Mouse (Mus musculus): ENCODE measurements around the gene Atg10.

DNA sequence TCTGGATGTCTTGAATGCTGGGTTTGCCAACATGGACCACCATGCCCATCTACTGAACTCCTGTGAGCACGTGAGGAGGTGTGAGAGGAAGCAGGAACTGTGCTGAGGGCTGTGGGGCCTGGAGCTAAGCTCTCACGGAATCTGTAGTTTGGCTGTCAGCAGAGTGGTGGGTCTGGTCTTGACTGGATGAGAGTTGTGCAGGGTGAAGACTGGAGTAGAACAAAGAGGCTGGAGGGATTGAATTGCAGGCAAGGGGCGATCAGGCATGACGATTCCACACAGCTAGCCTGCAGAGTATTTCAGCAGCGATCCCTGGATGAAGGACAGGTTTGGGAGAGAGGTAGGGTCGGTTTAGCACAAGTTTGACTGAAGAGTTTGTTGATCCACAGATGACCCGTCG lies 10.8 kb downstream of the Atg10 start:
- TF ChIP-seq CHD1 (IDR thresholded peaks at IDR 0.05; ENCODE audit: low read depth, low read length), result no peak
- no peak for TF ChIP-seq NRF1 (IDR thresholded peaks at IDR 0.05; ENCODE audit: insufficient read depth, low read depth, low read length, poor library complexity, severe bottlenecking)
- TF ChIP-seq ZNF384 (IDR thresholded peaks at IDR 0.05; ENCODE audit: low read depth, low read length), result no peak
- no peak for TF ChIP-seq MAFK (IDR thresholded peaks at IDR 0.05; ENCODE audit: borderline replicate concordance, low read depth, low read length)
- TF ChIP-seq CTCF (IDR thresholded peaks at IDR 0.05 in 2 of 3, conservative IDR thresholded peaks at IDR 0.05 in 1 of 3; ENCODE audit: control insufficient read depth in 1 of 3, insufficient read depth in 1 of 3, low read depth in 2 of 3, low read length in 3 of 3, poor library complexity in 1 of 3, severe bottlenecking in 1 of 3), result no peak
- no peak for TF ChIP-seq RCOR1 (IDR thresholded peaks at IDR 0.05; ENCODE audit: low read depth, low read length)
- no peak for TF ChIP-seq TCF12 (IDR thresholded peaks at IDR 0.05; ENCODE audit: low read depth, low read length)
- TF ChIP-seq POLR2A (IDR thresholded peaks at IDR 0.05; ENCODE audit: control insufficient read depth in 1 of 2, insufficient read depth in 1 of 2, low read depth in 1 of 2, low read length in 2 of 2, poor library complexity in 1 of 2), result no peak
- TF ChIP-seq SIN3A (IDR thresholded peaks at IDR 0.05; ENCODE audit: low read length), result no peak
- no peak for TF ChIP-seq ETS1 (IDR thresholded peaks at IDR 0.05; ENCODE audit: low read depth, low read length)
- TF ChIP-seq USF2 (IDR thresholded peaks at IDR 0.05; ENCODE audit: borderline replicate concordance in 1 of 2, insufficient read depth in 1 of 2, low read depth in 1 of 2, low read length in 2 of 2), result no peak
- no peak for TF ChIP-seq ZC3H11A (IDR thresholded peaks at IDR 0.05; ENCODE audit: low read depth, low read length)
- TF ChIP-seq ZKSCAN1 (IDR thresholded peaks at IDR 0.05; ENCODE audit: low read depth, low read length), result no peak

Measured in MEL (cell line).